Mouse (Mus musculus) activated CD4-positive, CD25-positive, alpha-beta regulatory T cell, adult 4 months (primary cell): ENCODE results near the gene Kyat1. TPM values are rescaled to one million over a fixed set of nuclear protein-coding genes. Genes with fewer than 3 reads are reported as not detected.
"Not testable (repeated sequence)": the region's sequence is repeated elsewhere in the genome, so short reads cannot be mapped to it uniquely, and the experiment has no call there.

Source experiments
- ATAC-seq: one replicate; pipeline ENCODE4 v1.8.0; 2017
- polyA plus RNA-seq, 2 experiments: library from polyadenylated mRNA; unstranded; fragments of 100-300 nt; shearing (Covaris generic); gene quantifications; one replicate each; pipeline ENCODE4 v1.2.1; 2017

Gene Kyat1
- polyA plus RNA-seq, 2 experiments from 2014 or later, result 7.0 to 7.7 TPM

GRCm38 (mm10) chr2:30212951-30213350 is 7.3 kb upstream of the Kyat1 start:
- ATAC-seq, result no peak

- no peak for ATAC-seq
Measured at GRCm38 (mm10) chr2:30212169-30212545, 6.5 kb upstream of the Kyat1 start.

- ATAC-seq, result no peak
Measured at GRCm38 (mm10) chr2:30211408-30212168, 5.9 kb upstream of the Kyat1 start.

GRCm38 (mm10) chr2:30207886-30208285 is 2.2 kb upstream of the Kyat1 start:
- no peak for ATAC-seq

- no peak for ATAC-seq
Measured at GRCm38 (mm10) chr2:30207401-30207800, 1.8 kb upstream of the Kyat1 start.

GRCm38 (mm10) chr2:30205255-30205628 is 405 bp downstream of the Kyat1 start:
- no peak for ATAC-seq

GRCm38 (mm10) chr2:30203439-30203838 is 2.2 kb downstream of the Kyat1 start:
- no peak for ATAC-seq

GRCm38 (mm10) chr2:30200388-30200925 is 5.2 kb downstream of the Kyat1 start:
- no peak for ATAC-seq

GRCm38 (mm10) chr2:30199984-30200383 is 5.7 kb downstream of the Kyat1 start:
- ATAC-seq, result no peak

GRCm38 (mm10) chr2:30198021-30198420 is 7.6 kb downstream of the Kyat1 start:
- no peak for ATAC-seq

GRCm38 (mm10) chr2:30194656-30195055 is 11.0 kb downstream of the Kyat1 start:
- ATAC-seq, result no peak

- no peak for ATAC-seq
Measured at GRCm38 (mm10) chr2:30191790-30192580, 13.7 kb downstream of the Kyat1 start.

- no peak for ATAC-seq
Measured at GRCm38 (mm10) chr2:30185681-30186080, 20.0 kb downstream of the Kyat1 start.

GRCm38 (mm10) chr2:30185276-30185675 is 20.4 kb downstream of the Kyat1 start:
- ATAC-seq, result no peak

GRCm38 (mm10) chr2:30183721-30184120 is 21.9 kb downstream of the Kyat1 start:
- no peak for ATAC-seq

- ATAC-seq, result no peak
Measured at GRCm38 (mm10) chr2:30182424-30182823, 23.2 kb downstream of the Kyat1 start.

GRCm38 (mm10) chr2:30178711-30179110 is 26.9 kb downstream of the Kyat1 start:
- ATAC-seq, result not testable (repeated sequence)

- peak; percentile 99 for ATAC-seq
Measured at GRCm38 (mm10) chr2:30177700-30178675, 27.7 kb downstream of the Kyat1 start, which contains the start of gene Spout1. Spout1 (minus strand) TSS chr2:30178459.

GRCm38 (mm10) chr2:30176561-30176960 is 29.1 kb downstream of the Kyat1 start:
- no peak for ATAC-seq

GRCm38 (mm10) chr2:30175897-30176296 is 29.8 kb downstream of the Kyat1 start:
- ATAC-seq, result no peak

- ATAC-seq, result no peak
Measured at GRCm38 (mm10) chr2:30173541-30174240, 32.0 kb downstream of the Kyat1 start.

- peak; percentile 8 for ATAC-seq
Measured at GRCm38 (mm10) chr2:30171997-30172382, 33.7 kb downstream of the Kyat1 start.
